Mouse (Mus musculus): ENCODE measurements at regions not wholly inside any gene's neighbourhood (a gene's known extent, or its start where the extent isn't known, plus 50 kb on each side); places are given as distances from the start of the nearest gene placed in this dataset.
"Not testable (repeated sequence)": the region's sequence is repeated elsewhere in the genome, so short reads cannot be mapped to it uniquely, and the experiment has no call there.

DNA sequence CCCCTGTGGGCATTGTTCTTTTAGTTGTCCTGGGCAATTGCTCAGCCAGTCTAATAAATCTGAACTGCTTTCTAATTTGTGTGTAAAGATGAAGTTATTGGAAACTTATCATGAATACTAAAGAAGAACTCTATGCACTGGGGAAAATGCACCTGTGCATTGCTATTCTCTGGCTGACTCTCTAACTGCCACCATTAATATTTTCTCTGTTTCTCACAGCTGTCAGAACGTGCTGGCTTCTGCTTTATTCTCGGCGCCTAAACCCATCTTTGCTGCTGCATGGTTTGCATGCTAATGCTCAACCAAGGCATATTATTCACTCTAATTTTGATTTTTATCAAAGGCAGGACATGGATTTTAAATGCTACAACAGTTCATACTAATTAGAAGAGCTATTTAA lies 128.9 kb upstream of the Gm527 start:
- no peak for DNase-seq

GRCm38 (mm10) chr12:64808492-64808891 lies 109.2 kb upstream of the Gm527 start:
- not testable (repeated sequence) for DNase-seq

DNA sequence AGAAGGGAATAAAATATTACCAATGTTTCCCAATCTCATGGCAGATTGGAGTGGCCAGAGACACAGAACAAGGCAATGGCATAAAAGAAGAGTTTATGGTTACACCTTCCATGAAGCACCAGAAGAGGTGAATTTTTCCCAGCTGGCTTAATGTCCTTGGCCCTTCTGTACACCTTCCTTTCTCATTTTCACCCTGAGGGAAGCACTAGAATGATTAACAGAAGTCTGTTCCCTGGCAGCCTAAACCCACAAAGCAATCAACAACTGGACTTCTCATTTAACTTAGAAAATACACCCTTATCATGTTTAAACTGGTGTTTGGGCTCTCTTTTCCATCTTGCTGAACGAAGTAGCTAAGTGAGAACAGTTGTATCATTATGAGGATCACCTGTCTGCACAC lies 107.6 kb upstream of the Gm527 start:
- no peak for DNase-seq

GRCm38 (mm10) chr12:64815871-64816270 lies 101.8 kb upstream of the Gm527 start:
- DNase-seq, result no peak

DNA sequence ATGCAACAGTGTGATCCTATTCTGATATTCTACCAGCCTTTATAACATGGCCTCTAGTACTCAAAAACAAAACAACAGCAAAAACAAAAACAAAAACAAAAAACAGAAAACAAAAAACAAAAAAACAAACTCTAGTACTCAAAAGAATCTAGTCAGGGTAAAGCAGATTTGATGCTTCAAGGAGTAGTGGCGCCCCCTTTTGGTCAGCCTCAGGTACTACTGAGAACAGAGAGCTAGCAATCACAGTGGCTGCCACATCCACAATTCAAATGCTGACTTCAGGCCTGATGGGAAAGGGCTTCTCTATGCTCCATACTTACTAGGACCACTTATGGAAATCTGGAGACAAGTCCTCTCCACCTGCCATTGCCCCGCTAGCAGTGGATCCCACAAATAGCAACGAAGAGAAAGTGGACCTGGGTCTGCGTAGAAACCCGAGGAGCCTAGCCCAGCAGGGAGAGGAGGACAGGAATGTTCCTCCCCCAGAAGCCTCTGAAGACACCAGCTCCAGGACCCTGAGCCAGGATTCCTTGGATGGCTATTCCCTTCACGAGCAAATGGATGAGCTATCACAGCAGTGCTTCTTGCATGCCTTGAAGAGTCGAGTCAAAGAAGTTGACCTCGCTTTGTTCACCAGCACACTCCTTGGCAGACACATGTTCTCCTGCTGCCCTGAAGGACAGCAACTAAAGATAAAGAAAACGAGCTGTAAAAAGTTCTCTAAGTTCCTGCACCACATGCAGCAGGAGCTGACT lies 100.5 kb upstream of the Gm527 start:
- peak; percentile 44 to 52 for DNase-seq

- no peak for DNase-seq
Measured at GRCm38 (mm10) chr12:64820722-64821121, 97.0 kb upstream of the Gm527 start.

GRCm38 (mm10) chr12:64829662-64830249 lies 88.0 kb upstream of the Gm527 start:
- no peak for DNase-seq

DNA sequence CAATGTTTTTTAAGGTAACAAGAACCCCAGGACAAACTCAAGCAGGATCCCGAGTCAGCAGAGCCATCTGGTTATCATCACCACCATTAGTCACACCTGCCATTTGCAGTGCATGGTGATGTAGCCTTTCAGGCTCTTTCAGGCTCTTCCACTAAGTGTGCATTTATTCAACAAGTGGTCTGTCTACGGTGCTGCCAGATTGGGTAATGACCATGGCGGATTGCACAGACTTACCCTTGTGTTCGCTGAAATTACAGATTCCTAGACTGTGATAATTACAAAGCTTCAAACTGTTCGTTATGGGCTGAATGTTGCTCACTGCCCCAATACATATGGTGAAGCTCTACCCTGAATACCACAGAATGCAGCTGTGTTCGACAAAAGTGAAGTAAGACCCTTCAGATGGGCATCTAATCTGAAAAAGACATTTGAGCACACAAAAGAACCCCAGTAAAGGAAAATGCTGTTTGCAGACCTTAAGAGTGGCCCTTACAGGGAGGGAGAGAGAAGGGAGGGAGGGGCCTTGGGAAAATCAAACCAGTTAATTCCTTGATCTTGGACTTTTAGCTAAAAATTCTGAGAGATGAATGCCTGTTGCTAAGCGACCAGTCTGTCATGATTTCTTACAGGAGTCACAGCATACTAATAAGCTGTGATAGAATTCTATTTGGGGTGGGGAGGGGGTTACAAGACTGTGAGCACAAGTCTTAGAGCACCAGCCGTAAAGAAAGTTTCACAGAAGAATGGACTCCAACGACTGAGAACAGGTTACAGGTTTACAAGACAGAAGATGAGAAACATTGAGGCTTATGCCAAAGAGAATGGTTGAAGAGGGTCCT lies 85.2 kb upstream of the Gm527 start:
- no peak for DNase-seq

DNA sequence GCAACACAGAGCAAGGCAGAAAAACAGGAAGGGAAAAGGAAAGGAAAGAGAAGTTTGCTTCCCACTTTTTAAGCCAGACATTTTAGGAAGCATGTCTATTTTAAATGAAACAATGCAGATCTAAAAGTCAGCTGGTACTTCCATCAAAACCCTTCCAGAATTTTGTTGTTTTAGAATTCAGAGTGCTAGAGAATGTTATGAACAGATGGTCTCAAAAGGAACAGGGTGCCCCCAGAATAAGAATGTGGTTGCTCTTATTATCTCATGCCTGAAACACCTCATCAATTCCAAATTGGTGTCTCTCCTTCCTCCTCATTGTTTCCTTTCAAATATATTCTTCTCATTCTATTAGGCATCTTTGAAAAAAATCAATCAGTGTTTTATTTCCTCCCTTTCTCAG lies 60.0 kb upstream of the Gm527 start:
- no peak for DNase-seq

Measured in kidney, postnatal 4 days (tissue).